Mouse (Mus musculus) kidney, adult 2 months (tissue): Measurements from ENCODE around the gene Pcgf1. TPM values are rescaled to one million over a fixed set of nuclear protein-coding genes. Genes with fewer than 3 reads are reported as not detected.

Experiments used
- DNase-seq: peaks from one replicate; pipeline ENCODE4 v3.0.0; 2021
- H3K27ac ChIP-seq: fragments of 200-500 bp; 2 replicates; pipeline ENCODE4 v1.5.1; 2012; ENCODE audit warnings: low read depth, low read length, control low read depth, inconsistent platforms; ENCODE audit not compliant: insufficient read depth
- H3K27me3 ChIP-seq: fragments of 200-500 bp; replicated peaks from 2 replicates; pipeline ENCODE4 v1.6.1; 2012; ENCODE audit warnings: mild to moderate bottlenecking, moderate library complexity, low read length, inconsistent platforms; ENCODE audit not compliant: control insufficient read depth, insufficient read depth
- H3K36me3 ChIP-seq: fragments of 200-500 bp; 2 replicates; pipeline ENCODE4 v1.6.1; 2012; ENCODE audit warnings: mild to moderate bottlenecking, moderate library complexity, low read length, inconsistent platforms; ENCODE audit not compliant: control insufficient read depth, insufficient read depth
- H3K4me1 ChIP-seq: fragments of 200-500 bp; 2 replicates; pipeline ENCODE4 v1.6.1; 2011; ENCODE audit warnings: low read length; ENCODE audit not compliant: control insufficient read depth, insufficient read depth
- H3K4me3 ChIP-seq: fragments of 200-500 bp; 2 replicates; pipeline ENCODE4 v1.5.1; 2011; ENCODE audit warnings: mild to moderate bottlenecking, low read depth, low read length, control low read depth; ENCODE audit not compliant: insufficient read depth
- CTCF ChIP-seq: fragments of 200-500 bp; conservative IDR thresholded peaks from 2 replicates; pipeline ENCODE4 v1.5.1; 2011; ENCODE audit warnings: low read depth, mild to moderate bottlenecking, control low read depth, low read length, moderate library complexity, mixed read lengths; ENCODE audit not compliant: insufficient read depth, insufficient read length
- POLR2A ChIP-seq: fragments of 200-500 bp; IDR thresholded peaks from one replicate; pipeline ENCODE4 v1.6.1; 2011; ENCODE audit warnings: low read depth, low read length, control low read depth
- WGBS: fragments of 180-500 bp; shearing (Covaris S2); methylation state at CpG from one replicate; pipeline ENCODE4 v1.1.7; 2018; 5-methylcytosine and 5-hydroxymethylcytosine counted together
- polyA plus RNA-seq: library from polyadenylated mRNA; depleted of rRNA; stranded (reverse); fragments of >200 nt; gene quantifications from 2 replicates; pipeline ENCODE4 v1.2.3, GENCODE M21; 2012

The Pcgf1 gene
- polyA plus RNA-seq, 1 experiment, result 18.6 TPM

DNA sequence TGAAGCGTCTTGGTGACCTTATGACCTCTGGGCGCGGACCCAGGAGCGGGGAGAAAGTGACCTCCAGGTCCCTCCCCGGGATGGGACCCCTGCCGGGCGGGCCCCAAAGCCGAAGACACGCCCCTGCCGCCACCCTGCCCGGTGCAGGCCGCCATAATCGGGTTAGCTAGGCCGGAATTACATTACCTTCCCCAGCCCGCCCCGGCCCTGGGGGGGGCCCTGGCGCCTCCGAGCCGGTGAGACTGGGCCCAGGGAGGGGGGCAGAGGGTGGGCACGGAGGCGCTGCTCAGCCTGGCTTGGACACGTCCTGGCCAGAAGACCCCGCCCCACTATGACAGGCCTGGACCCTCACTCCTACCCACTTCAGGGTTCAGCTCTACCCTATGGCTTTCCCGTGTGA is 6.4 kb upstream of the Pcgf1 start:
- Histone ChIP-seq H3K27me3 (peaks cover 23% of the 10 kb centered on the region), H3K27ac (no peak overlapping the region), H3K4me3 (no peak overlapping the region), H3K36me3 (no peaks in the 10 kb centered on the region), H3K4me1 (no peaks in the 10 kb centered on the region)
- TF ChIP-seq POLR2A (no peak), CTCF (no peak)
- no peak for DNase-seq
- WGBS, result 6% methylated on average over 24 of the region's 24 CpGs

DNA sequence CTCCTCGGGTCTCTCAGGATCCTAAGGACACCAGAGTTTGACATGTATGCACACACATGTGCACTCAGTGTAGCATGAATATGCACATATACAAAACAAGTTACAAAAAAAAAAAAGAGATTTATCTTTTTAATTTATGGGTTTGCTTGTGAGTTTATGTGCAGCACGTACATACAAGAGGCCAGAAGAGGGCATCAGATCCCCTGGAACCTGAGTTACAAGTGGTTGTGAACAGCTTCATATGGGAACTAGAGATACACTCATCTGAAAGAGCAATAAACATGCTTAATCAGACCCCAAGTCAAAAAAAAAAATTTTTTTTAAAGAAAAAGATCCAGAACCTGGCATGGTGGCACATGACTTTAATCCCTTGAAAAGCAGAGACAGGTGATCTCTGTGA is 2.7 kb upstream of the Pcgf1 start:
- Histone ChIP-seq H3K4me3 (no peak overlapping the region), H3K4me1 (no peaks in the 10 kb centered on the region), H3K27ac (no peak overlapping the region), H3K36me3 (no peaks in the 10 kb centered on the region), H3K27me3 (peaks cover 12% of the 10 kb centered on the region)
- peak; percentile 42 for DNase-seq
- 22% methylated on average over 2 of the region's 2 CpGs for WGBS
- TF ChIP-seq POLR2A (no peak), CTCF (no peak)

DNA sequence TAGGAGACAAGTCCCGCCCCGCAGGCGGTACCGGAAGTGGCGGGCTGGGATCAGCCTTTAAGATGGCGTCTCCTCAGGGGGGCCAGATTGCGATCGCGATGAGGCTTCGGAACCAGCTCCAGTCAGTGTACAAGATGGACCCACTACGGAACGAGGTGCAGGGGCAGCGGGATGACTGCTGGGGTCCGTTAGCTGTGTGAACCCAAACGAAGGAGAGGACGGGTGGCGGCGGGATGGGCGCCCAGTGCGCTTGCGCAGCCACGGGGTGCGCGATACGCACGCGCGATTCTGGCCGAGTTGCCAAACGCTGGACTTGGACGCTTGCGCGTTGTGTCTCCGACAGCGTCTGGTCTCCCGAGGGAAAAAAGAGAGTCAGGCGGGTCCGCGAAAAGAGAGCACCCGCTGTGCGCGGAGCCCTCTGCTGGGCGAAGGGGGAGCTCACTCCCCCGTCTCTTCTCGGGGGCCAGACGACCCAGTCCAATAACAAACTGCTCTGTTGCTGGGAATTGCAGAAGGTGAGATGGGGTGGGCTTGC is 722 bp downstream of the Pcgf1 start:
- under 1% methylated on average over 46 of the region's 46 CpGs for WGBS
- no peaks in the 10 kb centered on the region for H3K27me3 ChIP-seq
- H3K4me1 ChIP-seq, result no peaks in the 10 kb centered on the region
- DNase-seq, result peak; percentile 99
- H3K36me3 ChIP-seq, result no peaks in the 10 kb centered on the region
- H3K27ac ChIP-seq, result peak overlapping the region; percentile 92
- TF ChIP-seq POLR2A, result peak; percentile 32
- peak; percentile 48; the same call in 1 of the 2 replicates for TF ChIP-seq CTCF
- H3K4me3 ChIP-seq, result peak overlapping the region; percentile 56

DNA sequence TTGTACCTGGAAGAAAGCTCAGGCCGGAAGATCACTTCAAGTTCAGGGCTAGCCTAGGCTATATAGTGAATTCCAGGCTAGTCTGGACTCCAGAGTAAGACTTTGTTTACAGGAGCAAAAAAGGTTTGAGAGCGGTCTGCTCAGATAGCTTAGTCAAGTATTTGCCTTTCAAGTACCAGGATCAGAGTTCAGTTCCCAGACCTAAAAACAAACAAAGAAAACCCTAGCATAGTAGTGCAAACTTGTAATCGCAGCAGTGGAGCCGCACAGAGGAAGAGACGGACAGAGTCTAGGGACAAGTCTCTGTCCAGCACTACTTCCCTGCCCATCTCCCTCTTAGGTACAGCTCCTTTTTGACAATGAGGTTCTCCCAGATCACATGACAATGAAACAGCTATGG is 2.5 kb downstream of the Pcgf1 start:
- H3K27me3 ChIP-seq, result no peaks in the 10 kb centered on the region
- no peaks in the 10 kb centered on the region for H3K36me3 ChIP-seq
- H3K27ac ChIP-seq, result no peak overlapping the region
- no peak for TF ChIP-seq CTCF
- TF ChIP-seq POLR2A, result no peak
- no peak overlapping the region for H3K4me3 ChIP-seq
- 97% methylated on average over 5 of the region's 5 CpGs for WGBS
- DNase-seq, result no peak
- no peaks in the 10 kb centered on the region for H3K4me1 ChIP-seq

DNA sequence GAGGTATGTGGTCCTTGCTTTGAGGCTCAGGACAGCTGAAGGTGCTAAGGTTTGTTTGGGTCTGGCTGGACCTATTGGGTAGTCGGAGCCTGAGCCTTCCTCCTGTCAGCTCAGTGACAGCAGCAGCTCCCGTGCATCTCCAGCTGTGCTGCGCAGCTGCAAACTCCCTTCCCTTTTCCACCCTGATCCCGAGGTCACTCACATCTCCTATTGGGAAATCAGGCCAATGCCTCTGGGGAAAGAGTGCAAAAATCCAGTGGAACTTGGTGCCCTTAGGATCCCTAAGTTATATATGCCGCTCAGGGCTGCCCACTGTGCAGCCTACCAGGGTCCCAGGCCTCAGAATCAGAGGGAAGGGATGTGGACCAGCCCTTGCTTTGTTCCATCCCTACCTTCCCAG is 5.8 kb downstream of the Pcgf1 start:
- no peak overlapping the region for H3K4me3 ChIP-seq
- H3K27ac ChIP-seq, result no peak overlapping the region
- TF ChIP-seq POLR2A (no peak), CTCF (no peak)
- 53% methylated on average over 5 of the region's 5 CpGs for WGBS
- 0 out of 2 replicates have a peak, but pooled peaks cover 1% of the 10 kb centered on the region for H3K27me3 ChIP-seq
- DNase-seq, result no peak
- H3K36me3 ChIP-seq, result no peaks in the 10 kb centered on the region
- no peaks in the 10 kb centered on the region for H3K4me1 ChIP-seq

DNA sequence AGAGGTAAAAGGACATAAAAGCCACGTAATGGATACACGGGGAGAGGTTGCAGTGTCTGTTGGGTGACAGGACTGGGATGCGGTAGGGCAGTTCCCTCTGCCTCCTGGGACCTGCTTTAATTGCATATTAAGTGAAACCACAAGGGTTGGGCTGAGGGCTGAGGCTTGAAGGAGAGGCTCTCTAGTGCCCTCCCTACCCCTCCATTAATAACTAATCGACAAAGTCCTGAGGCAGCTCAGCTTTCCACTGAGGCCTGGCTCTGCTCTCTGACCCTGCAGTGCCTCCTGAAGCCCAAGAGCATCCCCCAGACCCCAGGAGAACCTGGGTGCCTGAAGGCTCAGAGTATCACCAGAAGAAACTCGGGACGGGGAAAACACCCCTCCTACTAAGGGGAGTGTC is 6.8 kb downstream of the Pcgf1 start:
- peak; percentile 39 for DNase-seq
- no peaks in the 10 kb centered on the region for H3K4me1 ChIP-seq

DNA sequence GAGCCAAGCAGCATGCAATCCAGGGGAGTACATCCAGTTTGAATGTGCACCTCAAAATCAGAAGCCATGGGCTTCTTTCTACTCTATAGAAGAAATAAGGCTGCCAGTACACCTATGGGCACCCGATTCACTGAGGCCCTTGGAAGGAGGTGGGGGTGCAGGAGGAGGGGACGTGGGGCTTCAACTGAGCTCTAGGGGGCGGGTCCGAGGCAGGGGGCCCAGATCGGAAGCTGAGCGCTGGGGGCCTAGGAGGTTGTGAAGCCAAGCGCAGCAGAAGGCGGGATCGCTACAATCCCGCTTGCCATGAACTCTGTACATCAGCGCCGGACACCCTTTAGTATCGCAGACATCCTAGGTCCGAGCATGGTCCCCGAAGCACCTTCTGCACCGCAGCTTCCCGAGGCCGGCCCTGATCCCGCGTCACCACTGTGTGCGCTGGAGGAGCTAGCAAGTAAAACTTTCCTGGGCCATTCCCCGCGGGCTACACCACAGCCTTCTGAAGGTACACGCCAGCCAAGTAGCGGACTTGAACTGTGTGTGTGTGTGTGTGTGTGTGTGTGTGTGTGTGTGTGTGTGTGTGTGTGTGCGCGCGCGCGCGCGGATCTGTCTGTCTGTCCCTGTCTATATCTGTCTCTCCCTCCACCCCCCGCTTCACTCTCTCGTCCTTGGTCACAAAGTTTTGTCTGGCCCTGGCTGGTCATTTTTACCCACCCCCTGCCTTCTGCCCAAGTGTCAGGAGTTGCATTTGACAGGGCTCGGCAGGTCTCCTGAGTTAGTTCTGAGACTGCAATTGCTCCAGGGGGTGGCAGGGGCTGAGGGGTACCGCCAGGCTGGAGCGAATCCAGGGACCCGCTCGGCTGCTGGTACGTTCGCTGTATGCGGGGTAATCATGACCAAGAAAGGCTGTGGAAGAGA is 8.7 kb downstream of the Pcgf1 start, which contains the start of gene Lbx2:
Lbx2 (plus strand) TSS at position 247 of the 915 bp plus-strand sequence.
- TF ChIP-seq CTCF, result no peak
- WGBS, result 14% methylated on average over 42 of the region's 42 CpGs
- Histone ChIP-seq H3K27me3 (0 out of 2 replicates have a peak, but pooled peaks cover 1% of the 10 kb centered on the region), H3K36me3 (no peaks in the 10 kb centered on the region), H3K27ac (peak within 1 kb of the TSS; percentile 40), H3K4me3 (peak within 1 kb of the TSS; percentile 48), H3K4me1 (no peaks in the 10 kb centered on the region)
- DNase-seq, result no peak

More for the DNA sequence above, 6.8 kb downstream of the Pcgf1 start:
- no peak overlapping the region for H3K4me3 ChIP-seq
- no peaks in the 10 kb centered on the region for H3K36me3 ChIP-seq
- 0 out of 2 replicates have a peak, but pooled peaks cover 1% of the 10 kb centered on the region for H3K27me3 ChIP-seq
- H3K27ac ChIP-seq, result no peak overlapping the region
- WGBS, result 30% methylated on average over 6 of the region's 6 CpGs
- TF ChIP-seq POLR2A, result no peak
- no peak for TF ChIP-seq CTCF
